In the genomic region with DNA sequence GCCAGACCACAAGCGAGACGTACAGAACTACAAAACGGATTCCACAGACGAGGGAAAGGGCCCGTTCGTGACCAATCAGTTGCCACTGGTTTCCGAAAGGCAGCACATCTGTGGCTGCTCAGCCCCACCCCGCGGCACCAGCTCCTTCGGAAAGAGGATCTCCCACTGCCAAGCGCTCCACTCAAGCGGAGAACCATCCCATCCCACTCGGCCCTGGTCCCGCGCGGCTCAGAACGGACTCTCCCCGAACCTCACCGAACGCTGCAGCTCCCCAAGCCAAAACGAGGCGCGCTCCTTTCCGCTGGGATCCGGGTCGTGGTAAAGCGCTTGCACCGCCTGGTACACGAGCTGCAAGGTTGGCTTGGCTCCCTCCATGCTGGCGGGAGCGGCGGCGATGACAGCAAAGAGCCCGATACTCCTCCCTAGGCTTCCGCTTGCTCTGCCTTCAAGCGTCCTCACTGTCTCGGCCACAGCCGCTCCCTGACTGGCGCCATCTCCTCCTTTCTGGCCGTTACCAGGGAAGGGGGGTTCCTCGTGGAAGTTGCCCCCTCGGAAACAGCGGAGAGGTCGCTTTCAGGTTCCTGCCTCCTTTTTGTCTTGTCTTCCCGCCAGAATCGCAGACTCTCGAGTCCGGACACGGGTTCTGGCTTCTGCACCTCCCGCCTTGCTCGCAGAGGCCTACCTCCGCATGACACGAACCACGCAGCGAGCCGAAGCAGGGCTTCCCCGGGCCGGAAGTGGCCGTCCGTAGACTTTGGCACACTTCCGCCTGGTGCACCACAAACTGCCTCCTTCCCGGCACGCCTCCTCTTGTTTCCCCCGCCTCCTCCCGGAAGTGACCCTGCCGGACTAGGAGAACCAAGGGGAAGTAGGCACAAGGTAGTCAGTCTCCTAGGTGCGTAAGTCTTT, we compare ENCODE assay signal across 7 mouse cellular contexts. TPM values are rescaled to one million over a fixed set of nuclear protein-coding genes. Genes with fewer than 3 reads are reported as not detected.
DNase-seq lines count a peak whose midpoint lies in the region; ATAC-seq lines count a peak whose summit lies in the region.

Gene Tnpo3 (minus strand): TSS at position 777 of the 909 bp plus-strand sequence.

- peak; percentile 90 for DNase-seq in adrenal gland, postnatal 25 days
- peak; percentile 99 for DNase-seq in heart, adult 11 months
- DNase-seq in kidney, adult 18-20 months = peak; percentile 94
- DNase-seq in limb, embryonic 11.5 days (ENCODE audit: low spot score) = peak; percentile 95
- peak; percentile 96 for DNase-seq in midbrain, embryonic 14.5 days
- peak; percentile 87 to 88 for DNase-seq in spleen, adult 18-20 months

- H3K27ac ChIP-seq in embryonic facial prominence, embryonic 12.5 days = peak within 1 kb of the TSS; percentile 83
- H3K27ac ChIP-seq in limb, embryonic 11.5 days (replicated peaks; ENCODE audit: low read depth, low read length) = peak within 1 kb of the TSS; percentile 70
- peak within 1 kb of the TSS; percentile 84 for H3K27ac ChIP-seq in midbrain, embryonic 14.5 days (replicated peaks; ENCODE audit: low read depth, low read length)

- no peaks in the 10 kb centered on the region for H3K36me3 ChIP-seq in embryonic facial prominence, embryonic 12.5 days
- H3K36me3 ChIP-seq in limb, embryonic 11.5 days (ENCODE audit: control insufficient read depth, insufficient read depth, low read length) = no peaks in the 10 kb centered on the region
- H3K36me3 ChIP-seq in midbrain, embryonic 14.5 days (ENCODE audit: control insufficient read depth, insufficient read depth, low read length) = no peaks in the 10 kb centered on the region

- H3K27me3 ChIP-seq in embryonic facial prominence, embryonic 12.5 days = no peaks in the 10 kb centered on the region
- no peaks in the 10 kb centered on the region for H3K27me3 ChIP-seq in limb, embryonic 11.5 days (ENCODE audit: control insufficient read depth, insufficient read depth, low read length)
- H3K27me3 ChIP-seq in midbrain, embryonic 14.5 days (ENCODE audit: control insufficient read depth, insufficient read depth, low read length) = no peaks in the 10 kb centered on the region

- peak within 1 kb of the TSS; percentile 91 for H3K9ac ChIP-seq in embryonic facial prominence, embryonic 12.5 days
- peak within 1 kb of the TSS; percentile 95 for H3K9ac ChIP-seq in limb, embryonic 11.5 days (ENCODE audit: low read length)
- peak within 1 kb of the TSS; percentile 90 for H3K9ac ChIP-seq in midbrain, embryonic 14.5 days (replicated peaks; ENCODE audit: low read length)

- H3K4me1 ChIP-seq in embryonic facial prominence, embryonic 12.5 days = peaks cover 12% of the 10 kb centered on the region; the same call in 1 of the 2 replicates
- H3K4me1 ChIP-seq in limb, embryonic 11.5 days (ENCODE audit: control insufficient read depth, insufficient read depth, low read length) = peaks cover 2% of the 10 kb centered on the region; the same call in 1 of the 2 replicates
- peaks cover 9% of the 10 kb centered on the region for H3K4me1 ChIP-seq in midbrain, embryonic 14.5 days (ENCODE audit: control insufficient read depth, insufficient read depth, low read length)

- WGBS in embryonic facial prominence, embryonic 12.5 days = under 1% methylated on average over 67 of the region's 67 CpGs
- under 1% methylated on average over 67 of the region's 67 CpGs for WGBS in limb, embryonic 11.5 days
- WGBS in midbrain, embryonic 14.5 days = under 1% methylated on average over 67 of the region's 67 CpGs

- peak within 1 kb of the TSS; percentile 76 for H3K4me2 ChIP-seq in embryonic facial prominence, embryonic 12.5 days (replicated peaks)
- H3K4me2 ChIP-seq in limb, embryonic 11.5 days (ENCODE audit: low read depth, severe bottlenecking) = peak within 1 kb of the TSS; percentile 68
- H3K4me2 ChIP-seq in midbrain, embryonic 14.5 days (ENCODE audit: low read length) = peak within 1 kb of the TSS; percentile 83

- H3K9me3 ChIP-seq in embryonic facial prominence, embryonic 12.5 days = 0 out of 2 replicates have a peak, but pooled peaks cover 5% of the 10 kb centered on the region
- no peaks in the 10 kb centered on the region for H3K9me3 ChIP-seq in limb, embryonic 11.5 days (ENCODE audit: control insufficient read depth, low read length)
- H3K9me3 ChIP-seq in midbrain, embryonic 14.5 days (ENCODE audit: control insufficient read depth, low read length) = no peaks in the 10 kb centered on the region

- H3K4me3 ChIP-seq in embryonic facial prominence, embryonic 12.5 days = peak within 1 kb of the TSS; percentile 98
- H3K4me3 ChIP-seq in limb, embryonic 11.5 days (ENCODE audit: low read depth, low read length) = peak within 1 kb of the TSS; percentile 99
- peak within 1 kb of the TSS; percentile 86 for H3K4me3 ChIP-seq in midbrain, embryonic 14.5 days (replicated peaks; ENCODE audit: low read depth, low read length)

- peak; percentile 93 for ATAC-seq in embryonic facial prominence, embryonic 12.5 days (ENCODE audit: insufficient number of reproducible peaks, insufficient read depth, low FRiP score, low TSS enrichment)
- peak; percentile 82 for ATAC-seq in limb, embryonic 11.5 days (ENCODE audit: insufficient number of reproducible peaks, low FRiP score, low TSS enrichment, low read depth)
- peak; percentile 96 for ATAC-seq in midbrain, embryonic 14.5 days (ENCODE audit: low FRiP score, low TSS enrichment)

RNA-seq across cellular contexts. Expression of gene Tnpo3, which starts in this region (rescaled TPM):
- total RNA-seq in adrenal gland, postnatal 25 days (2021) = 60.6 and 60.9 TPM in 2 replicates
- 98.7 and 102 TPM in 2 replicates for polyA plus RNA-seq in embryonic facial prominence, embryonic 12.5 days (2016; fragmentation: Nextera tagmentation; extraction: Ambion mirVana)
- 109 and 117 TPM in 2 replicates for polyA plus RNA-seq in limb, embryonic 11.5 days (2014; fragmentation: Nextera tagmentation; extraction: Ambion mirVana)
- 63.9 and 102 TPM in 2 replicates for polyA plus RNA-seq in midbrain, embryonic 14.5 days (2014; fragmentation: Nextera tagmentation; extraction: Ambion mirVana)

Comparison
In these comparisons a context has a peak if more than half of its experiments do, and no peak if none do; other contexts are left out.
1. Peak in every context shown above with its lines: DNase-seq, ATAC-seq, H3K4me3 ChIP-seq and H3K27ac ChIP-seq.